ENCODE assay signal across 8 mouse cellular contexts in the genomic region with DNA sequence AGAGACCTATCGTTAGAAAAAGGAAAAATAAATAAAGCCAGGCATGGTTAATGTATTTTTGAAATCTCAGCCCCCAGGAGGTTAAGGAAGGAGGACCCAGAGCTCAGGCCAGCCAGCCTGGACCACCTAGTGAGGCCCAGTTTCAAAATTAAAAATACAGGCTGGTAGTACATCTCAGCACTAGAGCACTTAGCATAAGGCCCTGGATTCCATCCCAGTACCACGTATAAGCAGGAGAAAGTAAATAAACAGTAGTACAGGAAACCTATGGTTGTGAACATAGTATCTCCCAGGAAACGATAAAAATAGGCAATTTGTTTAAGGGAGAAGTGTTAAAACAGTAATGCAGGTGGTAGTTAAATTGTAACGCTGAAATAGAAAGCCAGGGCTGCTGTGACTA. TPM values are rescaled to one million over a fixed set of nuclear protein-coding genes. Genes with fewer than 3 reads are reported as not detected.
A peak's percentile ranks its signal among the peaks of the same experiment; 100 is the strongest.
DNase-seq lines count a peak whose midpoint lies in the region; ATAC-seq and TF ChIP-seq lines count a peak whose summit lies in the region.

No protein-coding gene starts in this region.

- peaks cover 4% of the 10 kb centered on the region; the same call in 1 of the 2 replicates for H3K79me2 ChIP-seq in heart, adult 2 months (replicated peaks; ENCODE audit: control insufficient read depth, insufficient read depth, low read length)

- no peak for ATAC-seq in forebrain, embryonic 13.5 days
- ATAC-seq in liver, embryonic 14.5 days (ENCODE audit: insufficient read depth) = no peak

- H3K27ac ChIP-seq in heart, adult 2 months = peak overlapping the region; percentile 94
- H3K27ac ChIP-seq in forebrain, embryonic 13.5 days = peak overlapping the region; percentile 31; the same call in 1 of the 2 replicates
- H3K27ac ChIP-seq in liver, embryonic 14.5 days = peak overlapping the region; percentile 79

- H3K4me1 ChIP-seq in heart, adult 2 months (ENCODE audit: control insufficient read depth, insufficient read depth, low read length) = peaks cover 2% of the 10 kb centered on the region; the same call in 1 of the 2 replicates
- H3K4me1 ChIP-seq in forebrain, embryonic 13.5 days = peaks cover 43% of the 10 kb centered on the region
- peaks cover 15 to 23% of the 10 kb centered on the region in 2 experiments for H3K4me1 ChIP-seq in liver, embryonic 14.5 days (replicated peaks; ENCODE audit: control insufficient read depth in 2 of 2, insufficient read depth in 2 of 2, low read length in 1 of 2)

- no peak overlapping the region; the same call in 1 of the 2 replicates for H3K4me3 ChIP-seq in heart, adult 2 months
- peak overlapping the region; percentile 40 for H3K4me3 ChIP-seq in forebrain, embryonic 13.5 days
- H3K4me3 ChIP-seq in liver, embryonic 14.5 days (ENCODE audit: insufficient read depth in 1 of 2, low read depth in 2 of 2, low read length in 2 of 2) = peak overlapping the region; percentile 54 to 56; a peak in 3 of 4 replicates

- no peaks in the 10 kb centered on the region for H3K27me3 ChIP-seq in heart, adult 2 months (ENCODE audit: control insufficient read depth, insufficient read depth, low read length)
- H3K27me3 ChIP-seq in forebrain, embryonic 13.5 days = no peaks in the 10 kb centered on the region
- no peaks in the 10 kb centered on the region for H3K27me3 ChIP-seq in liver, embryonic 14.5 days (ENCODE audit: control insufficient read depth, insufficient read depth, low read length)

- peaks cover 2% of the 10 kb centered on the region for H3K36me3 ChIP-seq in heart, adult 2 months (ENCODE audit: control insufficient read depth, insufficient read depth, low read length)
- H3K36me3 ChIP-seq in forebrain, embryonic 13.5 days (ENCODE audit: poor library complexity, severe bottlenecking) = peaks cover 31% of the 10 kb centered on the region
- H3K36me3 ChIP-seq in liver, embryonic 14.5 days (replicated peaks; ENCODE audit: control insufficient read depth, insufficient read depth, low read depth) = no peaks in the 10 kb centered on the region

- TF ChIP-seq EP300 in heart, adult 2 months (IDR thresholded peaks at IDR 0.05; ENCODE audit: insufficient read depth, low read depth, low read length) = no peak
- TF ChIP-seq EP300 in liver, embryonic 14.5 days (IDR thresholded peaks at IDR 0.05; ENCODE audit: low read depth) = no peak

- H3K9ac ChIP-seq in heart, adult 2 months (ENCODE audit: low read depth, low read length) = peak overlapping the region; percentile 78; the same call in 1 of the 2 replicates
- 0 out of 2 replicates have a peak overlapping the region, but pooled peaks have one; percentile 73 for H3K9ac ChIP-seq in forebrain, embryonic 13.5 days
- peak overlapping the region; percentile 74 for H3K9ac ChIP-seq in liver, embryonic 14.5 days (replicated peaks)

- no peaks in the 10 kb centered on the region for H3K9me3 ChIP-seq in forebrain, embryonic 13.5 days (replicated peaks)
- no peaks in the 10 kb centered on the region for H3K9me3 ChIP-seq in liver, embryonic 14.5 days (ENCODE audit: control insufficient read depth, low read length)

- 20% methylated on average over 4 of the region's 4 CpGs for WGBS in heart, adult 2 months
- 41% methylated on average over 4 of the region's 4 CpGs for WGBS in forebrain, embryonic 13.5 days
- WGBS in liver, embryonic 14.5 days (ENCODE audit: insufficient replicate concordance) = 26% methylated on average over 4 of the region's 4 CpGs

- intact Hi-C loops in heart, adult 2 months (cut with DNase I) = no loop called here
- intact Hi-C loops in heart, postnatal 36 days (cut with DNase I) = loop anchor here (10.0 kb wide), 1 partner anchor 107 kb away; no protein-coding TSS in a partner anchor

- no peak for TF ChIP-seq POLR2A in heart, adult 2 months (IDR thresholded peaks at IDR 0.05; ENCODE audit: insufficient read depth, low read depth, low read length)

- TF ChIP-seq CTCF in heart, adult 2 months (IDR thresholded peaks at IDR 0.05) = no peak
- no peak for TF ChIP-seq CTCF in liver, embryonic 14.5 days (IDR thresholded peaks at IDR 0.05; ENCODE audit: low read depth)

- peak overlapping the region; percentile 69 for H3K4me2 ChIP-seq in forebrain, embryonic 13.5 days
- H3K4me2 ChIP-seq in liver, embryonic 14.5 days (ENCODE audit: low read depth) = peak overlapping the region; percentile 79

- DNase-seq in heart, adult 2 months = no peak
- no peak for DNase-seq in heart, postnatal 36 days
- peak; percentile 27 for DNase-seq in CD4-positive helper T cell, adult 2 months (ENCODE audit: low read depth, low spot score)
- DNase-seq in liver, embryonic 14.5 days (ENCODE audit: low read depth in 3 of 3, low spot score in 3 of 3) = no peak
- DNase-seq in T-cell, adult 2 months (ENCODE audit: low spot score) = no peak
- no peak for DNase-seq in Muller cell, postnatal 12 days (ENCODE audit: inconsistent ontology term)
- DNase-seq in thymus, adult 18-20 months = no peak

RNA-seq across cellular contexts. Expression of a gene that starts 1.7 kb away (rescaled TPM):
- total RNA-seq in heart, adult 2 months (2021) = 10 to 100 TPM; 22.5 to 24.5 TPM
- polyA plus RNA-seq in heart, adult 2 months (2012; rRNA removed) = 12.7 and 15.1 TPM in 2 replicates
- 10 to 100 TPM; 19.6 to 23.0 TPM for total RNA-seq in heart, postnatal 36 days (2021)
- polyA plus RNA-seq in forebrain, embryonic 13.5 days (2015; fragmentation: Nextera tagmentation; extraction: Ambion mirVana) = 22.1 and 23.3 TPM in 2 replicates
- polyA plus RNA-seq in liver, embryonic 14.5 days (2012; rRNA removed) = 6.8 and 8.3 TPM in 2 replicates
- 6.8 and 7.9 TPM in 2 replicates for polyA plus RNA-seq in liver, embryonic 14.5 days (2014; fragmentation: Nextera tagmentation; extraction: Ambion mirVana)

RNA-seq across cellular contexts. Expression of a gene that starts 11.1 kb away (rescaled TPM):
- 1 to 10 TPM; 3.5 to 3.9 TPM for total RNA-seq in heart, adult 2 months (2021)
- polyA plus RNA-seq in heart, adult 2 months (2012; rRNA removed) = 3.4 and 4.0 TPM in 2 replicates
- 1 to 10 TPM; 3.4 to 4.3 TPM for total RNA-seq in heart, postnatal 36 days (2021)
- 2.8 TPM in 2 replicates for polyA plus RNA-seq in forebrain, embryonic 13.5 days (2015; fragmentation: Nextera tagmentation; extraction: Ambion mirVana)
- polyA plus RNA-seq in liver, embryonic 14.5 days (2012; rRNA removed) = 0.20 and 0.21 TPM in 2 replicates
- polyA plus RNA-seq in liver, embryonic 14.5 days (2014; fragmentation: Nextera tagmentation; extraction: Ambion mirVana) = 0.30 and 0.34 TPM in 2 replicates

RNA-seq across cellular contexts. Expression of a gene that starts 14.9 kb away (rescaled TPM):
- not detected for total RNA-seq in heart, adult 2 months (2021)
- 0.08 TPM in 1 of 2 replicates, not detected in the other for polyA plus RNA-seq in heart, adult 2 months (2012; rRNA removed)
- not detected for total RNA-seq in heart, postnatal 36 days (2021)
- 0.68 and 0.69 TPM in 2 replicates for polyA plus RNA-seq in forebrain, embryonic 13.5 days (2015; fragmentation: Nextera tagmentation; extraction: Ambion mirVana)
- polyA plus RNA-seq in liver, embryonic 14.5 days (2012; rRNA removed) = not detected in 2 replicates
- polyA plus RNA-seq in liver, embryonic 14.5 days (2014; fragmentation: Nextera tagmentation; extraction: Ambion mirVana) = not detected in 2 replicates

RNA-seq across cellular contexts. Expression of a gene that starts 21.2 kb away (rescaled TPM):
- not detected for total RNA-seq in heart, adult 2 months (2021)
- 0.06 TPM in 1 of 2 replicates, not detected in the other for polyA plus RNA-seq in heart, adult 2 months (2012; rRNA removed)
- not detected for total RNA-seq in heart, postnatal 36 days (2021)
- not detected in 2 replicates for polyA plus RNA-seq in forebrain, embryonic 13.5 days (2015; fragmentation: Nextera tagmentation; extraction: Ambion mirVana)
- 12.2 and 13.9 TPM in 2 replicates for polyA plus RNA-seq in liver, embryonic 14.5 days (2012; rRNA removed)
- polyA plus RNA-seq in liver, embryonic 14.5 days (2014; fragmentation: Nextera tagmentation; extraction: Ambion mirVana) = 25.7 and 26.5 TPM in 2 replicates

RNA-seq across cellular contexts. Expression of a gene that starts 22.1 kb away (rescaled TPM):
- total RNA-seq in heart, adult 2 months (2021) = 10 to 100 TPM; 93.2 to 99.4 TPM
- 54.9 and 61.3 TPM in 2 replicates for polyA plus RNA-seq in heart, adult 2 months (2012; rRNA removed)
- total RNA-seq in heart, postnatal 36 days (2021) = 10 to 100 TPM; 85.2 to 86.8 TPM
- polyA plus RNA-seq in forebrain, embryonic 13.5 days (2015; fragmentation: Nextera tagmentation; extraction: Ambion mirVana) = 34.3 and 36.7 TPM in 2 replicates
- polyA plus RNA-seq in liver, embryonic 14.5 days (2012; rRNA removed) = 27.3 and 29.1 TPM in 2 replicates
- polyA plus RNA-seq in liver, embryonic 14.5 days (2014; fragmentation: Nextera tagmentation; extraction: Ambion mirVana) = 10.7 and 11.8 TPM in 2 replicates

Comparison
In these comparisons a context has a peak if more than half of its experiments do, and no peak if none do; other contexts are left out.
1. H3K27ac ChIP-seq: peak in every context shown above with its lines; median percentile 94 in heart, adult 2 months; 79 in liver, embryonic 14.5 days; 31 in forebrain, embryonic 13.5 days.